Mouse (Mus musculus) frontal cortex, postnatal 10 days (tissue): ENCODE measurements at regions not wholly inside any gene's neighbourhood (a gene's known extent, or its start where the extent isn't known, plus 50 kb on each side); places are given as distances from the start of the nearest gene placed in this dataset.
A peak's percentile ranks its signal among the peaks of the same experiment; 100 is the strongest.

Source experiments
- DNase-seq, 2 experiments: peaks; one replicate each; pipeline ENCODE4 v3.0.0; 2022; ENCODE audit warnings: low spot score in 2 of 2, mixed read lengths in 1 of 2

GRCm38 (mm10) chr8:86275699-86276098 is 304.8 kb downstream of the Abcc12 start:
- no peak for DNase-seq

GRCm38 (mm10) chr8:86273811-86274210 is 306.7 kb downstream of the Abcc12 start:
- DNase-seq: peak; percentile 38 to 41

- DNase-seq: no peak
Measured at GRCm38 (mm10) chr8:86272626-86273025, 307.9 kb downstream of the Abcc12 start.

DNA sequence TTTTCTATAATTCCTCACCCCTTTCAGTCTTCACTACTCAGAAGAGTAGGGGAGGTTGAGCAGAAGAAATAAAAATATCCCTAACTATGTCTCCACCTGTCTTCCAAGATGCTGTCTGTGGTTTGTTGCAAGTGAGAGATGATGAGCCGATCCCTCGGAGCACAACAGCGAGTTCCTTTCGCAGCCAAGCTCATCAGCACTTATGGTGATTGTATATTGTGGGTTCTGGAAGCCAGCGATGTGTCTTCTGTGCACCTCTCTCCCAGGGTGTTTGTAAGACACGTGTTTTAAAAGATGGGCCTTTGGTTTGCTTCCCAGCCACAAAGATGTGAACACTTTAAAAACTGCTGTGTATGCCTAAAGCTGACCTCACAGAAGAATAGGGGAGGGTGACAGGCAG is 309.0 kb downstream of the Abcc12 start:
- DNase-seq: no peak

DNA sequence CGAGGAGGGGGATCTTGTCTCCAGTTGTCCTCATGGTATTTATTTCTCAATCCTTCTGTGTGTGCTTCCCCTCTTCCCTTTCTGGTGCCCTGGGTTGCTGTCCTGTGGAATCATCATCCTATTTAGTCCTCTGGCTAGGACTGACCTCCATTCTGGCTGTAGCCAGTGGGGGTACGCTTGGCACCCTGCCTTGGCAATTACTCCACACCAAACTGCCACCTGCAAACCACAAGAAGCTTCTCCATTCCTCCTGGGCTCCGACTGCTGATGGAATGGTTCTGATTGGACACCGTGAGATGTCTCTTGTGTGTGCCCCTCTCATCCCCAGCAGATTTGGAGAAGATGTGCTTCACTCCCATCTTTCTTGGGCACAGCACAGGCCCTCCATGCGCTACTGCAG is 322.5 kb downstream of the Abcc12 start:
- no peak for DNase-seq

- DNase-seq: no peak
Measured at GRCm38 (mm10) chr8:86255431-86255830, 325.1 kb downstream of the Abcc12 start.

GRCm38 (mm10) chr8:86254680-86255079 is 325.8 kb downstream of the Abcc12 start:
- no peak for DNase-seq

- DNase-seq: no peak
Measured at GRCm38 (mm10) chr8:86252696-86253355, 327.7 kb downstream of the Abcc12 start.

DNA sequence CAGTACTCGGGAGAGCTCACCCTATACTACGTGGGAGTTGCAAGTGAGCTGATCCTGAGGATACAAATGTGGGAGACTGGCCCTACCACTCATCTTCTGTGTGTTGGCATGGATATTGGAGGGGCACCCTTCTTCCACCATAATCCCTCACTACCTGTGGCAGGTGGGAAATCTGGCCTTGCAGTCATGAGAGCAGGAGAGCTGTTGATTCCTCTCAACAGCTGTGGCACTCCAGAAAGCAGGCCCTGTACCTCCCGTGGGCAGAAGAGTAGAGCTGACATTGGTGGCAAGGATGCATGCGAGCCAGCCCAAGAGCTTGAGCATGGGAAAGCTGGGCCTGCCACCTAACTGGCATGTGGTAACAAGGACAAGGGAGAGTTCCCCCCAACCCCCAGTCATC is 345.8 kb downstream of the Abcc12 start:
- peak in 1 of 2 experiments; percentile 1 for DNase-seq

DNA sequence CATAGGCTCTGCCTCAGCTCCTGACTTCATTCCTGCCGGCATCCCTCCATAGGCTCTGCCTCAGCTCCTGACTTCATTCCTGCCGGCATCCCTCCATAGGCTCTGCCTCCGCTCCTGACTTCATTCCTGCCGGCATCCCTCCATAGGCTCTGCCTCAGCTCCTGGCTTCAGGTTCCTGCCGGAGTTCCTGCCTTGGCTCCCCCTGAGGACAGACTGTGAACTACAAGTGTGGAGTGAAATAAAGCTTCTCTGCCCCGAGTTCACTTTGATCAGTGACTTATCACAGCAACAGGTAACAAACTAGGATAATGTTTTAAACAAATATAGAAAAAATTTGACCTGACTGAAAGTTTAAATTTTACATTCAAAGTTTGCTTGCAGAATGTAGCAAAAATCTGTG is 348.5 kb downstream of the Abcc12 start:
- DNase-seq: peak in 1 of 2 experiments; percentile 8

DNA sequence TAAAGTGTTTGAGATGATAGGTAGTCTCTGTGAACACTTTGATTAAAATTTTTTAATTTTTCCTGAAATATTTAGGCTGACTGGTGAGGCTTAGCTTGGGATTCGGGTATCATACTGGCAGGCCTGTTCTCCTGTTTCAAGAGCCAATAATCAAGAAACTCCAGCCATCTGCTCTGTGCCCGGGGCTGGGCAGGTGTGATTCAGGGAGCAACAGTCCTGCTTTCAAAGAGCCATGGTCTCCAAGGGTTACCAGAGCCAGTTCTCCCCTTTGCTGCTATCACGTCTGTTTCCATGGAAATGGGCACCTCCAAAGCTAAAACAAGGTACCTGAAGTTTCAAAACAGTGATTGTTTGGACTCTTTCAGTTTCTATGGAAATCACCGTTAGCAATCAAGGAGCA is 355.6 kb downstream of the Abcc12 start:
- DNase-seq: peak in 1 of 2 experiments; percentile 4

- no peak for DNase-seq
Measured at GRCm38 (mm10) chr8:86222715-86223114, 357.8 kb downstream of the Abcc12 start.

GRCm38 (mm10) chr8:86222228-86222627 is 358.3 kb downstream of the Abcc12 start:
- DNase-seq: no peak

DNA sequence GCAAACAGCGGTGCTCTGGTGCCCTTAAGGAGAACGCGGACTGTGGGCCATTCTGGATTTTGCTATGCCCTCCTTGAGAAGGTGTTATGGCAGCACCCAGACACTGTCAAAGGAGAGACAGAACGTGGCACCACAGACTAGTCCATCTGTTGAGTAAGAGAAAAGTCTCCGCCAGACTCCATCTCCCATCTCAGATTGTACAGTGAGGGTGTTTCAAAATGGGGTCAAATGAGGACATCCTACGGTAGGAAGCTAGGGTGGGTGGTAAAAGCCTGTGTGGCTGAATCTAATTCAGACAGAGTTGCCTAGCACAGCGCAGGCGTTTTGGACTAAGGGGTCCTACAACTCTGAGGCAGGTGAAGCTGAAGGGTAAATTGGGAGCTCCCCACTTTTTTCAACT is 366.1 kb downstream of the Abcc12 start:
- no peak for DNase-seq

GRCm38 (mm10) chr8:86212461-86212860 is 368.0 kb downstream of the Abcc12 start:
- no peak for DNase-seq

- DNase-seq: no peak
Measured at GRCm38 (mm10) chr8:86208812-86209262, 368.1 kb downstream of the Phkb start.

- no peak for DNase-seq
Measured at GRCm38 (mm10) chr8:86204421-86205229, 363.9 kb downstream of the Phkb start.

GRCm38 (mm10) chr8:86203107-86203506 is 362.3 kb downstream of the Phkb start:
- DNase-seq: no peak

DNA sequence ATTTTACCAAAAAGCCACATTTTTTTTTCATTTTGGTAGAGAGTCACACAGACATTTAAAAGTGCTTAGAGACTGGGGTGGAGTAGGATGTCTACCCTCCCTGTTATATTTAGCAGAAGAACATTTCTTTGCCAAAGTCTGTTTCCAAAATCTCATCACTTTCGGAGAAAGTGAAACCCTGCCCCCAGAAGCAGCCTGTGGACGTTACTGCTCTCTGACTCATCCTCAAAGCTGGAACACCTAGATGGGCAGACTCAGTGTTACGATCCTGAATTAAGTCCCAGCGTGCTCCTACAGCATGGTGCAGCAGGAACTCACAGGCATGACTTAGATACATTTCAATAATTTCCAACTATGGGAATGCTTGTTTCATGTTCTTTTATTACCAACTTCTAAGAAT is 361.1 kb downstream of the Phkb start:
- peak in 1 of 2 experiments; percentile 32 for DNase-seq

GRCm38 (mm10) chr8:86192262-86192661 is 351.5 kb downstream of the Phkb start:
- DNase-seq: no peak

DNA sequence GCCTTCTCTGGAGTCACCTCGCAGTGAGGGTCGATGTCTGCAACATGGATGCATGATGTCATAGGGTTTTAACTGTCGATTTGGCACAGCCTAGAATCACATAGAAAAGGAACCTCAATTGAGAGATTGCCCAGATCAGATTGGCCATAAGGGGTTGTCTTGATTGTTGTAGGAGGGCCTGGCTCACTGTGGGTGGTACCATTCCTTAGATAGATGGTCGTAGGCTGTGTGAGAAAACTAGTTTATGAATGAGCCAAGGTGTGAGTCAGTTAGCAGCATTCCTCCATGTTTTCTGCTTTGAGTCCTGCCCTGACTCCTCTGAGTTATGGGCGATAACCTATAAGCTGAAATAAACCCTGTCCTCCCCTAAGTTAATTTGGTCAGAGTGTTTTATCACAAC is 343.9 kb downstream of the Phkb start:
- DNase-seq: no peak

DNA sequence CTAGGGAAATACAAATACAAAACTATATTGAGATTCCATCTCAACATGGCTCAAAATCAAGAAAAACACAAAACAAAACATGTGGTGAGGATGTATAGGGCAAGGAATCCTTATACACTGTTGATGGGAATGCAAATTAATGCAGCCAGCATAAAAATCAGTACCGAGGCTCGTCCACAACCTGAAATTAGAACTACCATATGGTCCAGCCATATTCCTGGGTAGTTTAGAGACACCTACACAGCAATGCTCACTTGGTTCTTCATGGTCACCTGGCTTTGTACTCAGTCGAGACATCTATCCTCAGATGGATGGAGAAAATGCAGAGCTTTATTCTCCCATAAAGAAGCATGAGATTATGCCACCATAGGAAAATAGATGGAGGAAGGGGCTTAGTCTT is 340.0 kb downstream of the Phkb start:
- DNase-seq: no peak

- DNase-seq: no peak
Measured at GRCm38 (mm10) chr8:86170091-86170490, 329.3 kb downstream of the Phkb start.
